Mouse (Mus musculus) liver, postnatal 0 days (tissue): Measurements from ENCODE around the gene Rap2a.

Experiments
- CTCF ChIP-seq: sonication (generic); IDR thresholded peaks from 2 replicates; pipeline ENCODE4 v1.5.1; 2016; ENCODE audit warnings: antibody characterized with exemption, low read depth
- EP300 ChIP-seq: IDR thresholded peaks from 2 replicates; pipeline ENCODE4 v1.6.1; 2016; ENCODE audit warnings: antibody characterized with exemption, low read depth, mild to moderate bottlenecking

GRCm38 (mm10) chr14:120432773-120433172, 45.5 kb upstream of the Rap2a start:
- peak; percentile 48 for TF ChIP-seq CTCF
- no peak for TF ChIP-seq EP300
